Mouse (Mus musculus) MEL (cell line): Measurements from ENCODE around the gene Anxa2.

Source experiments
- CTCF ChIP-seq, 3 experiments: IDR thresholded peaks in 2 of 3; conservative IDR thresholded peaks in 1 of 3; 2 replicates each; pipeline ENCODE4 v1.5.1; 2011 to 2012; ENCODE audit warnings: low read length in 3 of 3, low read depth in 2 of 3, mild to moderate bottlenecking in 2 of 3, improper control_type of control experiment in 1 of 3, inconsistent platforms in 1 of 3, mixed read lengths in 1 of 3, moderate library complexity in 1 of 3; ENCODE audit not compliant: control insufficient read depth in 1 of 3, insufficient read depth in 1 of 3, poor library complexity in 1 of 3, severe bottlenecking in 1 of 3
- HCFC1 ChIP-seq: IDR thresholded peaks from 2 replicates; pipeline ENCODE4 v1.6.1; 2012; ENCODE audit warnings: low read depth, mild to moderate bottlenecking, inconsistent platforms, low read length, improper control_type of control experiment, moderate library complexity
- JUND ChIP-seq: IDR thresholded peaks from 2 replicates; pipeline ENCODE4 v1.6.1; 2011; ENCODE audit warnings: low read depth, mild to moderate bottlenecking, improper control_type of control experiment, low read length
- MAFK ChIP-seq: IDR thresholded peaks from 2 replicates; pipeline ENCODE4 v1.6.1; 2011; ENCODE audit warnings: low read depth, mild to moderate bottlenecking, low read length, improper control_type of control experiment, borderline replicate concordance
- MAX ChIP-seq: IDR thresholded peaks from 2 replicates; pipeline ENCODE4 v1.6.1; 2011; ENCODE audit warnings: low read length, improper control_type of control experiment
- POLR2A ChIP-seq, 2 experiments: IDR thresholded peaks; 2 replicates each; pipeline ENCODE4 v1.6.1; 2011 to 2012; ENCODE audit warnings: low read length in 2 of 2, mild to moderate bottlenecking in 2 of 2, control low read depth in 1 of 2, improper control_type of control experiment in 1 of 2, low read depth in 1 of 2, moderate library complexity in 1 of 2; ENCODE audit not compliant: control insufficient read depth in 1 of 2, insufficient read depth in 1 of 2, poor library complexity in 1 of 2
- RAD21 ChIP-seq: IDR thresholded peaks from 2 replicates; pipeline ENCODE4 v1.6.1; 2011; ENCODE audit warnings: mild to moderate bottlenecking, low read depth, low read length, improper control_type of control experiment
- TCF12 ChIP-seq: IDR thresholded peaks from 2 replicates; pipeline ENCODE4 v1.6.1; 2014; ENCODE audit warnings: low read depth, mild to moderate bottlenecking, inconsistent platforms, low read length, improper control_type of control experiment, moderate library complexity

DNA sequence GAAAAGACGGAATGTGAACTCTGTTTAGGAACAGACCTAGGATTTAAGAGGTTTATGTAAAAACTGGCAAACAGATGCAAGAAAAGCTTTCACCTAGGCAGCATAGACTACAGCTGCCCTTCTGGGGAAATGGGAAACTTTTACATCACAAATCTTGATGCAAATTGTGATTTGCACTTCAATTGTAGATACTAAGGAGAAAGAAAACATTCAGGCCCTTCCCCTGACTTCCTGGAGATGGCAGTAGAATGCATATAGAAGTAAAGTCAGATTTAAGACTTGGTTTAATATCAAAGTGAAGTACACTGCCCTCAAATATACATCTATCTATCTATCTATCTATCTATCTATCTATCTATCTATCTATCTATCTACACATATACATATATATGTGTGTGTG is 33.9 kb upstream of the Anxa2 start:
- no peak for TF ChIP-seq POLR2A (IDR thresholded peaks at IDR 0.05; ENCODE audit: control insufficient read depth in 1 of 2, insufficient read depth in 1 of 2, low read depth in 1 of 2, low read length in 2 of 2, poor library complexity in 1 of 2)
- TF ChIP-seq MAX: no peak
- peak in 2 of 3 experiments; percentile 13 to 58; a peak in 2 of 6 replicates for TF ChIP-seq CTCF (IDR thresholded peaks at IDR 0.05 in 2 of 3, conservative IDR thresholded peaks at IDR 0.05 in 1 of 3; ENCODE audit: control insufficient read depth in 1 of 3, insufficient read depth in 1 of 3, low read depth in 2 of 3, low read length in 3 of 3, poor library complexity in 1 of 3, severe bottlenecking in 1 of 3)
- TF ChIP-seq HCFC1: no peak
- TF ChIP-seq MAFK: no peak
- TF ChIP-seq RAD21: peak; percentile 54
- TF ChIP-seq JUND: no peak
- no peak for TF ChIP-seq TCF12
